Mouse (Mus musculus): Measurements from ENCODE around the gene Gm20388.
A peak's percentile ranks its signal among the peaks of the same experiment; 100 is the strongest.

Gene Gm20388

DNA sequence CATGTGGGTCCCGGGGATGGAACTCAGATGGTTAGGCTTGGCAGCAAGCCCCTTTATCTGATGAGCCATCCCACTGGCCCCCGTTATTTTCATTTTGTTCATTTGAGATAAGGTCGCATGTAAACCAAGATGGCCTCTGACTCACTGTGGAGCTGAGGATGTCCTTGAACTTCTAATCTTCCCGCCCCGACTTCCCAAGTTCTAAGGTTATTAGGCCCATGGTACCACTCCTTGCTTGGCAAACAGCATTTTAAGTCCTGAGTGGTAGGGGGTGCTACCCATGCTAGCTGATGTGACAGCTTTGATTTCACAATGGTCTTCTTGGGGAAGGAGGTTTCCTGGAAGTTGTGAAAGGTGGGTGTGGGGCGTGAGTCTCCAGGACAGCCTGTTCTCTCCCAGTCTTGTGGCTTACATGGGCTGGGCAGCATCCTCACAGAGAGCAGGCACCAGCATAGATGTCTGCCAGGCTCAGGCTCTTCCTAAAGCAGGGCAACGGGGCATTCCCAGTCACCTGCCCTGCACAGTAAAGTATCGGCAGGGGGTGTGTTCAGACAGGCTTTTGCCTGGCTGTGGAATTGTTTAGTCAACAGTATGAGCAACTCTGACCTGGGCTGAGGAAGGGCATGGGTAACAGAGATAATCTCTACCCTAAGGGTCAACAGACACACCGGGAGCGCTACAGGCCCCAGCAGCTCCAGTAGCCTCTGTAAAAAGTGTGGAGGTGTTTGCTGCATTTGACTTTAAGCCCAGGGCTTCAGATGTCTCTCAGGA, 132.1 kb downstream of the Gm20388 start:
- DNase-seq (ENCODE audit: low read depth, low spot score), result no peak

DNA sequence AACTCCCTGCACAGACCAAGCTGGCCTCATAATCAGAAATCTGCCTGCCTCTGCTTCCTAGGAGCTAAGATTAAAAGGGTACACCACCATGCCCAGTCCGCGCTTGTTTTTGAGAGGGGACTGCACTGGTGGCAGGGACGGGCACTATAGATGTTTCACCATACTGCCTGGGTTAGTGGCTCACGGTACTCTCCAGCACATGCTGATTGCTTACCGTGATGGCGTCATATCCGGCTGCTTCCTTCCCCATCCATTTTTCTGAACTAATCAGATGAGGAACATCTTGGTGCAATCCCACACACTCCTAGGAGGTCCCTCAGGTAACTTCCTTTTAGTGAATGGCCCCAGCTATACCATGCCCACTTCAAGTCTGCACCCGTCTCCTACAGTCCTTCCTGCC, 134.3 kb downstream of the Gm20388 start:
- no peak for DNase-seq (ENCODE audit: low read depth, low spot score)

DNA sequence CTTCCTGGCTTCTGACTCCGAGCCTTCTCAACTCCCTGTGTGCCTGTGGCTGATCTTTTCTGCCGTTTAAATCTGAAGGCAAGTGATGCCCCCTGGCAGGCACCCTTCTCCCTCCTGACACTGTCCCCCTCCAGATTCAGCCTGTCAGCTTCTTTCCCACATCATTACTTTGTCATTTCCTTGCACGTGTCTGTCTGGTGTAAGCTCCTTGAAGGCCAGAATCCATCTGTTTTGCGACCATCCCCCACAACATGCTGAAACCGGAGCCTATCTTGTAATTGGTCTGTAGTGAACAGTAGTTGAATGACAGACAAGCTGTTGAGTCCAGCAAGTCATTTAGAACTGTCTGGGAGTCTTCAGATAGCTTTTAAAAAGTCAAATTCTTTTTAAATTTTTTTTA, 134.8 kb downstream of the Gm20388 start:
- DNase-seq (ENCODE audit: low read depth, low spot score), result no peak

DNA sequence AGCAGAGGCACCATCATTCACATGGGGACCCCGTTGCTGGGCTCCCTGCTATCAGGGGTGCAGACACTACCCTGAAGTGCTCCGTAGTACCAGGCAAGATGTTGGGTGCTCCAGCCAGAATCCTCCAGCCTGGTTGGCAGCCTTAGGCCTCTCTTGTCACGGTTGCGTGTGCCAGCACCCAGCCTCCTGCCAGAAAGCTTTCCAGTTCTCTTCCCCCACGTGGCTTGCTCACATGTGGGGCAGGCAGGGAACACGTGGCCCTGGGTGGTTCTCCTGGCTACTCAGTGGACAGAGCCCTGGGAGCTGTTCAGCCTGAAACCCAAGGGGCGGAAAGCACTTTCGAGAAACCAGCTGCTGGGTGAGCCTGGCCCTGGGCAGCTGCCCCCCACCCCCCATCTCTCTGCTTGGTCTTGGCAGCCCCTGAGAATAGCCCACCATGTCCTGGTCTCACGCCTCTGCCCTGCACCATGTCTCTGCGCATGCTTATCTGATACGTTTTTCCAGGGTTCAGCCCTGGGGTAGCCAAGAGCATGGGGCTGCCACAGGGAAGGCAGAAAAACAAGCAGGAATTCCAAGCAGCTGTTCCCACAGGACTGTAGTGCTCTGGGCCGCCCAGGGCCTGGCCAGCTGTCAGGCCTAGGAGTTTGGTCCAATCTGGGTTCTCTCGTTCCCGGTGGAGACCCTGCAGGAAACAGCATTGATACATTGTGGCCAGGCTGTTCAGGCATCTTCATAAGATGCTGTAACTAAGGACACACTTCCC, 135.8 kb downstream of the Gm20388 start:
- DNase-seq (ENCODE audit: low read depth, low spot score), result peak; percentile 93

DNA sequence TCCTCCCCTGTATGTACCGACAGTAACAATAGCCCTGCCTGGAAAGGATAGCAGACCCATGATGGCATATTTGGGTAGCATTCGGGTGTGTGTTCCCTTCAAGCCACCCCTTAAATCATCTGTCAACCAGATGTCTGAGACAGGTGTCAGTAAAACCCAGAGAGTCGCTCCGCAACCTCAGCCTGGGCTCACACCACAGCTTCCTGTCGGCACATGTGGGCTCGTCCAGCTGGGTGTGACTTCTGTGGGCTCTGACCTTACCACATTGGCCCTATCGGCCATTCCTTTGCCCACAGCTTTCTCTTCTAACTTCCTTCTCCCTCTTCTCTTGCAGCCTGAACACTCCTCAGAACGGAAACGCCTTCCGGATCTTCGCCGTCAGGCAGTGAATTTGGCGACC, 139.3 kb downstream of the Gm20388 start:
- no peak for DNase-seq (ENCODE audit: low read depth, low spot score)

DNA sequence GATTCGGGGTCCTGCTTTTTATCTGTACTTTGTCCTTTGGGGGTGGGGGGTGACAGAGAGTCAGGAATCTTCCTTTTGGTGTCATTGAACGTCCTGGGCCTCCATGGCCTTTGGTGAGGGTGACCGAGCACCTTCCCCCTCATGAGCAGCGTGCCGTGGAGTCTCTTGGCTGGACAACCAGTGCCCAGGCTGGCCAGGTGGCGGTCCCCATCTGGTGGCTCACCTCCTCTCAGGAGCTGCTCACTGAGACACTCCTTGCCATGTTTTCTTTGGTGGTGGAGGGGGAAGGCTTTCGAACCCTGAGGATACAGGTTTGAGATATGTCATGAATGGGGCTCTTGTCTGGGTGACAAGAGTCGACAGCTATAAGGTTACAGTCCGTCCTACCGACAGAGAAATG, 139.7 kb downstream of the Gm20388 start:
- peak; percentile 43 for DNase-seq (ENCODE audit: low read depth, low spot score)

DNA sequence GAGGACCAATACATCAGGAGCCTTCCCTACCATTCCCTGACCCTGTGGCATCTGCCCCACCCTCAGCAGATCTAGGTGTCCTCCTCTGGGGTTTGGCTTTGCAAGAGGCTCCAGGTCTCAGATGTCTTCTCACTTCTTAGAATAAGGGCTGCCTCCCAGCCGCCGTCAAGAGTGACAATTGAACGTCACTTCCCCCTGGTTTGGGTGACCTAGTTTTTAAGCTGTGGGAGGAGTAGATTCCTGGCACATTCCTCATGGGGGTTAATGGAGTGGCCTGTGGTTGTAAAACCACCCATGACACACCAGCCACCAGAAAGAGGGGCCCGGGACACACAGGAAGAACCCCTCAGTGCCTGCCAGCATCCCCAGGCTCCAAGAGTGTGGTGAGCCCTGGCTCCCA, 140.4 kb downstream of the Gm20388 start:
- no peak for DNase-seq (ENCODE audit: low read depth, low spot score)

DNA sequence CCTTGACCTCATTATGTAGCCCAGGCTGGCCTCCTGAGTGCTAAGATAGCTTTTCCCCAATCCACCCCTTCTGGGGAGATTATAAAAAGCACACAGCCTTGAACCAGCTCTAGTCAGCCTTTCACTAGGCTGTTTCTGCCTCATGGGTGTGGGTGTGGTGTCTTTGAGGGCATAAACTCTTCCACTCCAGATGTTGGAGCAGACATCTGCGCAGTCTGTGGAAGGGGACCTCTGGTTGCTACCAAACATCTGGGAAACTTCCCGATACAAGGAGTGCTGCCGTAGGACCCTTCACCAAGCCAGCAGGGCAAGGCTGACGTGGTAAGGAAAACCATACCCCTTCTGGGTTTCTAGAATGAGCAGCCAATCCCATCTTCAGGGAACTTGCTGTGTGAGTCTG, 141.3 kb downstream of the Gm20388 start:
- DNase-seq (ENCODE audit: low read depth, low spot score), result no peak

DNA sequence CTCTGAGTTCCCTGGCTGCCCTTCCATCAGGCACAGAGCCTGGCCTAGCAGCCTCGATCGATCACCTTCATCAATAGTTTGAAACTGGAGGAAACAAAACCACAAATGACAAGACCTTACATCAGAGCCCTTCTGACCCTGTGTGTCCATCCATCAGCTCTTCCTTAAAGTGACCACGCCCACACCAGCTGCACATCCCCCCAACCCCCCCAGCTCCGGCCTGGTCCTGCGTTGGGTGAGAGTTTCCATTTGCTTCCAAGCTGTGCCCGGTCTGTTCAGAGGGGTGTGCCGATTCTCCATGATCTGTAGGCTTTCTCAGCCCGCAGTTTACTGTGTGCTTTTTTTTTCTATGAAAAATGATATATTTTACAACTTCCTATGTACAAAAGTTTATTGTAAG, 141.7 kb downstream of the Gm20388 start:
- no peak for DNase-seq (ENCODE audit: low read depth, low spot score)

DNA sequence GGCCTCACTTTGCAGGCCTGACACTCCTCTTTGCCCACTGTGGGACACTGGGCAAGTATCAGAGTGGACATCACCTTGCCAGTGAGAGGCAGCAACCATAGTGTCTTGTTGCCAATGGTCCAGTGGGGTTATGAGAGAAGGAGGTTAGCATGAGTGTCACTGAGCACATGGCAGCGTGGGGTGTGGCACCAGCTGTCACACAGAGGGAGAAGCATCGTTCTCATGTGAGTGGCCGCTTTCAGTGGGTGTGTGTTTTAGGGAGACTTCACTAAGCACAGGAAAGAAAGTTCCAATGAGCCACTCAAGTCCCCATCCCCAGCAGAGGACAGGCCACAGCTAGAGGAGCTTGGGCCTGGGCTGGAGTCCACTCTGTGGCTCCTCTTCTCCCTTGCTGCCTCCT, 144.2 kb downstream of the Gm20388 start:
- no peak for DNase-seq (ENCODE audit: low read depth, low spot score)

DNA sequence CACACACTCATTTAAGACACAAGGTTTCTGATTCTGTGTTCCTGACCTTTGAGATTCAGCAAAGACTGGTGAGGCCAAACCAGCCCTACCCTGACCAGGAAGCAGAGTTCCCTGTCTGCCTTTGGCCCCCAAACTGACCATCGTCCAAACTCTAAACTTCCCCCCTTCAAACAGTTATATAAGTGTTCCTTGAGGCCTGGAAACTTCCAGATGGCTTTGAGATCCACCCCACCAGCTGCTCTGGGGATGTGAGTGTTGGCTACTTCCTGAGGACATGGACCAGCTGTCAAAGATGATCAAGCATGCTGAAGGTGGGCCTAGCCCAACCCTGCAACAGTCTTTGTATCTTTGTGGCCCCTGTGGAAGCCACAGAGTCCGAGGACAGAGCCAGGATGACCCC, 146.4 kb downstream of the Gm20388 start:
- no peak for DNase-seq (ENCODE audit: low read depth, low spot score)

DNA sequence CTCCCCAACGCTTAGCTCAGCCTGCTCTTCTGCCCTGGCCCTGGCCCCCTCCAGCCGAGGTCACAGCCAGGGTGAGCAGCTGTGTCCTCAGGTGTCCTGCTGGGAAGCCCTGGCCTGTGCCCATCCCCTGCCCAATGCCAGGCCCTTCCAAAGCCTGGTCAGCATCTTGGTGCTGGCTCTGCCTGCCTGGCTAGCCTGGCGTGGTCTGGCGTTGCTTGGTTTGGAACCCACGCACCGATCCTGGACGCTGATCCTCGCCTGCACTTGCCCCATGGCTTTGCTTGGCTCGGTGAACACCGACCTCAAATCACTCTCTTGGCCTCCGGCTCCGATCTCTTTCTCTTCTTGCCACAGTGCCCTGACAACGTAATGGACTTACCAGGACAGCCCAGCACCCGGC, 152.1 kb downstream of the Gm20388 start:
- peak; percentile 43 for DNase-seq (ENCODE audit: low read depth, low spot score)

DNA sequence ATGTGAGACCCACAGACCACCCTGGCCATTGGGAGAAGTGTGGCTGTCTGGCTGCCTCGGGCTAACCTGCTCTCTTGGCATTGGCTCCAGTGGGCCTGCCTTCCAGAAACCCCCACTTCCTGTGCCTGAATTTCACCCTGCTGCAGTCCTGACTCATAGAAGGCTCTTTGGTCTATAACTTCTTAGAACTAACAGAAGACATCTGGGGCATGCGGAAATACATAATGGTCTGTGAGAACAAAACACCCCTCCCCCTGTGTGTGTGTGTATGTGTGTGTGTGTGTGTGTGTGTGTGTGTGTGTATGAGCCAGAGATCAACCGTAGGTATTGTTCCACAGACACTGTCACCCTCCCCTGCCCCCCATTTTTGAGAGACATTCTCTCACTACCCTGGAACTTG, 152.7 kb downstream of the Gm20388 start:
- DNase-seq (ENCODE audit: low read depth, low spot score), result no peak

DNA sequence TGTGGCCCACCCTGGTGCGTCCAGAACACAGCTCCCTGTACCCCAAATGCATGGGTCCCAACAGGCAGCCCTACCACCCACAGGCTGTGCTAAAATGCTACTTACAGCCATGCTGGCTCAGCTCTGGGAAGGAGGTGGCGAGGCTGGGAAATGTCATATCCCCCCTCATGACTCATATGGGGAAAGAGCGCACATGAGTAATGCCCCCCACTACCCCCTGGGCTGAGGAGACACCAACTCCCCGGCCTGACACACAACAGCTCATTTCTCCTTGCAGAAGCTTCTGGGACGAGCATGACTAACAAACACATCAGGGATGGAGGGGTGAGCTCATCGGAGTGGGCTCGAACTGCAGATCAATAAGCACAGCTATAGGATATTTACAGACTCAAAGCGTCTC, 155.0 kb downstream of the Gm20388 start:
- DNase-seq (ENCODE audit: low read depth, low spot score), result peak; percentile 70

DNA sequence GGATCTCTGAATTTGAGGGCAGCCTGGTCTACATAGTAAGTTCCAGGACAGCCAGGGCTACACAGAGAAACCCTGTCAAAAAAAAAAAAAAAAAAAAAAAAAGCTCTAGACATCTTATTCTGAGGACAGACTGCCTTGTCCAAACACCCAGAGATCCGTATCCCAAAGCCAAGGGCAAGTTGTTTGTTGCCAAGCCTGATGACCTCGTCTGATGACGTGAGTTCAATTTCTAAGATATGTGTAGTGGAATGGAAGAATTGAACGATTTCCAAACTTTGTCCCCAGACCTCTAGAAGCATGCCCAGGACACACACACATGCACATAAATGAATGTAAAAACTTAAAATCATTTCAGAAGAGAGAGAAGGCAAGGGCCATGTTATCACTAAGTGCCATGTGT, 155.6 kb downstream of the Gm20388 start:
- no peak for DNase-seq (ENCODE audit: low read depth, low spot score)

DNA sequence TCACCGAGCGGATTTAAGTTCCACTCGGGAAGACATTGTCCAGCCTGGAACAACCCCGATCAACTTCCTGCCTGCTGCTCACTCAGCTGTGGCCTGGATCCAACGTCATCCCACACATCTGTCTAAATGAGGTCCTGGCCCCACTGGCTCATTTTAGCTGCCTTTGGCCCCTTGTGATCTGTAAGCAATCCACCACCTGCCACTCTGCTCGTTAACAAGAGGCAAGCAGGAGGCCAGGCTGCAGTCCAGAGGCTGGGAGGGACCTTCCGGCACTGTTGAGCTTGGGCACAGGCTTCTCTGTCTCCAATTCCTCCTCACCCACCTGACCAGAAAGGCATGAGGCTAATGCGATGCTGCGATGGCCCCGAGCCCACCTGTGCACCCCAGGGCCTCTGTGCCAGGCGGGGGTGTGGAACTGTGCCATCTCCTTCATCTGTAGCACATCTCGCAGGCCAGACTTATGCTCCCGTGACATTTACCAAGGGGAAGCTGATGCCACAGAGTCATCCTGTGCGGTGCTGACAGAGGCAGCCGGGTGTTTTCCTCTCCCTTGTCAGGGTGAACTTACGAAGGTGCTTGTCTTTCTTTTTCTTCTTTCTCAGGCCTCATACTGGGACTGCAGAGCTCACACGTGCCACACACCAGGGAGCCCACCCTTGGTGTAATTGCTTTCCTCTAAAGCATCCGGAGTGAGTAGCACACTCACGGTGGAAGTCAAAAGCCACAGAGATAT, 157.5 kb downstream of the Gm20388 start:
- DNase-seq (ENCODE audit: low read depth, low spot score), result peak; percentile 74

DNA sequence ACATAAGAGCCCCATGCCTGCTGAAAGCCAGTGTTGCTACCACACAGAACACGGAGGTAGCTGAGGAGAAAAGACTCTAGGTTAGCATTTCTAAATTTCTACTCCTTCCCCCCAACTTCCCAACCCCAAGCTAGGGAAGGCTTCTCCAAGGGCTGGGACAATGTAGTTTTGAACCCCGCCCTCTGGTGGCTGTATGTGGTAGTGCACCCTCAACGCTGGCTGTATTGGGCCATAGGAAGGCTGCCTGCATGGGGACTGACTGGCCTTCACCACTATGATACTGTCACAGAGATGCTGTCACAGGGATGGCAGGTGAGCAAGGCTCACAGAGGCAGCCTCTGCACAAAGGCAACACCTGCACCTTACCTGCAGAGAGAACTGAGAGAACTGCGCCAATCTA, 161.0 kb downstream of the Gm20388 start:
- DNase-seq (ENCODE audit: low read depth, low spot score), result peak; percentile 85

DNA sequence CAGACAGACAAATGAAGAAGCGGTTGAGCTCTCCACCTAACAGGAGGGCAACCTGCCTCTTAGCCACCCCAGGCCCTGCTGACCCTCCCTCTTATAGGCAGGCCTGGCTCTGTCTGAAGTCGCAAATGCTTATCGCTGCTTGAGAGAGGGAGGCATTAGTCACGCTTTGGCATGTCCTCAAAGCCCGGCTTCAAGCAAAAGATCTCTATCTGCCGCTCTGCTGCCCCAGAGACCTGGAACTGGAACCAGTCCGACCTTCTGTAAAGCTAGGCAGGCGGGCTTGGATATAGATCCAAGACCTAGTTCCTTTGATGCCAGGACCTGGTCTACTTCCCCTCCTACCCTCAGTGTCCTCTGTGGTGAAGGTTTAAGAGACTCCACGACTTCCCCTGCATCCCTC, 161.6 kb downstream of the Gm20388 start:
- DNase-seq (ENCODE audit: low read depth, low spot score), result peak; percentile 92

DNA sequence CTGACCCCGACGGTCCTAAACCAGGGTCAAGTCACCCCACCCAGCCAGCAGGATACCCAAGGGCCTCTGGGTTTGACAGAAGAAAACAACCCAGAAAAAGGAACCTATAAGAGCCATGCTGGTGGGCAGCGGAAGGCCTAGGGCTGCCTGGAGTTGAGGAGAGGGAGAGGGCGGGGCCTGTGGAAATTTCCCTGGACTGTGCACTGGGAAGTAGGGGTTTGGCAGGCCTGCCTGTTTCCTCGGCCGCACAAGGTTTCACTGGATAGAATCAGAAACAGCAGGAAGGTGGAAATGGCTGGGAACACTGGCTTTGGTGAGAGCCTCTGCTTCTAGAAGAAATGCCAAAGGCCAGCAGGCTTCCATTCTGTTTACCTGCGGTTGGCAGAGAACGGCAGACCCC, 162.2 kb downstream of the Gm20388 start:
- DNase-seq (ENCODE audit: low read depth, low spot score), result no peak

DNA sequence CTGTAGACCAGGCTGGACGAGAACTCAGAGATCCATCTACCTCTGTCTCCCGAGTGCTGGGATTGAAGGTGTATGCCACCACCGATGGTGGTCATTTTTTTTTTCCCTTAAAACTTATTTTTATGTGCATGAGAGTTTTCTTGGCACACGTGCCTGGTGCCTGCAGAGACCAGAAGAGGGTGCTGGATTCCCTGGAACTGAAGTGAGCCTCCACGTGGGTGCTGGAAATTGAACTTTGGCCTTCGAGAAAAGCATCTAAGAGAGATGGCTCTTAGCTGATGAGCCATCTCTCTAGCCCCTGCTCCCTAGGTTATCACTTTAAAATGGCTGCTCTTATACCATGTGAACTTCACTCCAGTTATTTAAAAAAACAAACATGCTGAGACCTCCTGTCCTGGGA, 163.9 kb downstream of the Gm20388 start:
- DNase-seq (ENCODE audit: low read depth, low spot score), result no peak

DNA sequence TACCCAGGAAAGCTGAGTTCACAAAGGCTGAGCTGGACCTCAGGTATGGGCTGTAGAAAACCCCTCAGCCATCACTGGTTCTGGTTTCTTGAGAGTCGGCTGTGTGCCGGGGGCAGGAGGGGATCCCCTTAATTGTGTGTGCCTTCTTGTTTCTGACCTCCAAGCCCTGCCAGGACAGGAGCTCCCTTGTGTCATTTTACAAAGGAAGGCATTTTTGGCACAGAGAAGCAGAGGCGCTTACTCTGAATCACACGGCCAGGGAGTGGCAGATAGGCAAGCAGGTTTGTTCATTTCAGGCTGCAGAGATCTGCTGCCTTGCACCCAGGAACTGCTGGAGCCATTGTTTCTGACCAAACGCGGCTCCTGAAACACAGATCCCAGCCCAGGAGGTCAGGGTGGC, 164.7 kb downstream of the Gm20388 start:
- DNase-seq (ENCODE audit: low read depth, low spot score), result no peak

DNA sequence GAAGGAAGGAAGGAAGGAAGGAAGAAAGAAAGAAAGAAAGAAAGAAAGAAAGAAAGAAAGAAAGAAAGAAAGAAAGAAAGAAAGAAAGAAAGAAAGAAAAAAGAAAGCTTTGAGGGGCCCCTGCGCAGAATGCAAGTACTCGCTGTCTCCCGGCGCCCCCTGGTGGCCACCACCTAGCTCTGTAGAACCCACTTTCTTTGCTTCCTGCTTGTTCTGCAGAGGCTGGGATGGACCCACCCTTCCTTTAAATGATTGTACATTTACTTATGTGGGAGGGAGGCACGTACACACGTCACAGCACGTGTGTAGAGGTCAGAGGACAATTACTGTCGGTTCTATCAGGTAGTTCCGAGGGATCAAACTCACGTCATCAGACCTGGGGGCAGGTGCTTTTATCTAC, 167.4 kb downstream of the Gm20388 start:
- peak; percentile 81 for DNase-seq (ENCODE audit: low read depth, low spot score)

DNA sequence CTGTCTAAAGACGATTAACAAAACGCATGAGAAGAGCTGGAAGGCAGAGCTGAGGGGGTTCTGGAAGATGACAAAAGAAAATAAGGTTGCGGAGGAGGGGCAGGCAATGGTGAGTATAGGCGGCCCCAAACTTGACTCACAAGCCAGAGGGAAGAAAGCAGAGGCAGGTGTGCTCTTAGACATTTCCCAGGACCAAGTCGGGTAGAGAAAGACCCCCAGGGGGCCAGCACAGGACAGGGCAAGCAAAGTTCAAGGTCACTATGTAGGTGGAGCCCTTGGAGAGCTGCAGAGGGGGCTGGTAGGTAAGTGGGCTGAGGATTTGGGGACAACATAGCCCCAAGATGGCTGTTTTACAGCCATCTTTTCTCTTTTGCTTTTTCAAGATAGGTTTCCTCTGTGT, 168.7 kb downstream of the Gm20388 start:
- DNase-seq (ENCODE audit: low read depth, low spot score), result no peak
